Mouse (Mus musculus): ENCODE data around the gene Ckb.
A peak's percentile ranks its signal among the peaks of the same experiment; 100 is the strongest.

Gene Ckb

GRCm38 (mm10) chr12:111691346-111691872, 19.3 kb upstream of the Ckb start:
- DNase-seq = peak; percentile 65

- no peak for DNase-seq
Observed at GRCm38 (mm10) chr12:111689426-111689825, 17.3 kb upstream of the Ckb start.

GRCm38 (mm10) chr12:111688069-111688428, 15.9 kb upstream of the Ckb start:
- DNase-seq = no peak

GRCm38 (mm10) chr12:111687350-111688068, 15.4 kb upstream of the Ckb start:
- DNase-seq = no peak

- no peak for DNase-seq
Observed at GRCm38 (mm10) chr12:111686390-111686789, 14.3 kb upstream of the Ckb start.

DNA sequence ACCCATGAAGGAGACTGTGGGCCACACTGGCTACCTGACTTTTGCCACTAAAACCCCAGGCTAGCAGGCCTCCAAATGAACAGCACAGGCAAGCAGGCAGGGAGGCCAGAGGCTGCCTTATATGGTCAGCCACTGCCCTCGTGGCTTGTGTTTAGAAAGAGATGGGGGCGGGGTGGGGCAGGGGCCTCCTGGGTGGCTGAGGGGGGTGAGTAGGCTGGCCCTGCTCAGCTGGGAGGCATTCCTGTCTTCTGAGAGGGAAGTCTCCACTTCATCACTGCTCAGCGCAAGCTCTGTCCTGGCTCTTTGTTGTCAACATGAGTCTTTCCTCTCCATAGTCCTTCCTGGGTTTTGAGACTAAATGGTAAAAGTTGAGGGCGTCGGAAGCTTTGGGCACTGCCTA, 10.7 kb upstream of the Ckb start:
- DNase-seq = no peak

GRCm38 (mm10) chr12:111682003-111682402, 9.9 kb upstream of the Ckb start:
- no peak for DNase-seq

DNA sequence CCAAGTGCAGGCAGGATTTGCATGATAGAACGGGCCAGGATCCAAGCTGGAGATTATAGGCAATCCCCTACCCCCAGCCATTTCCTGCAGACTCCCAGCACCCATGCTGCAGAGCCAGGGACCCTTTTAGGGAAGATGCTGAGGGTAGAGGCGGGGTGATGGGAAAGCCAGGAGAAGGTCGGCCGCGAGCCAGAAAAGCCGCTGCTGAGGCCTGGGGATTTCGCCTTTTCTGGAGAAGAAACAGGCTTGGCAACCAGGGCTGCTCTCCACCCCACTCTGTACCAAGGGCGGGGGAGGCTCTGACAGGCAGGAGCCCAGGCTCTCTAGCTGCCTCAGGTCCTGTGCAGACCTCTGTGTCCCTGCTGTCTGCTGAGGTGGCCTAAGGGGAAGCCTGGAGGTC, 9.2 kb upstream of the Ckb start:
- DNase-seq = no peak

GRCm38 (mm10) chr12:111680661-111681060, 8.5 kb upstream of the Ckb start:
- no peak for DNase-seq

DNA sequence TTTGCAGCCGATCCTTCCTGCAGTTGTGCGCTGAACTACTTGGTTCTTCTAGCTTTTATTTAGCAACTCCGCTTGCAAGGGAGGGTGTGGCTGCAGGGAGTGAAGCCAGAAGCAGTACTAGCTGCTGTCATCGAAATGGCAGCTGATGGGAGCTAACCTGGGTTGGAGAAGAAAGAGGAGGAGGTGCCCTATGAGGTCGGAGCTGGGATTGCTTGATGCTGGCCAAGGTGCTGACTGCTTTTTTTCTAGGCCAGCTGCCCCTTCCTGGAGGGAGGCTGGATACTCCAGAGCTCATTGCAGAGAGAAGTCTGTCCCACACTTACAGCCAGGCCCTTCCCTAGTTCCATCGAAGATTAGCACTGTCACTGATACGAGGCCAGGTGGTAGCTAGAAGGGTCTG, 6.9 kb upstream of the Ckb start:
- DNase-seq = no peak

- DNase-seq = no peak
Observed at GRCm38 (mm10) chr12:111678670-111678933, 6.5 kb upstream of the Ckb start.

DNA sequence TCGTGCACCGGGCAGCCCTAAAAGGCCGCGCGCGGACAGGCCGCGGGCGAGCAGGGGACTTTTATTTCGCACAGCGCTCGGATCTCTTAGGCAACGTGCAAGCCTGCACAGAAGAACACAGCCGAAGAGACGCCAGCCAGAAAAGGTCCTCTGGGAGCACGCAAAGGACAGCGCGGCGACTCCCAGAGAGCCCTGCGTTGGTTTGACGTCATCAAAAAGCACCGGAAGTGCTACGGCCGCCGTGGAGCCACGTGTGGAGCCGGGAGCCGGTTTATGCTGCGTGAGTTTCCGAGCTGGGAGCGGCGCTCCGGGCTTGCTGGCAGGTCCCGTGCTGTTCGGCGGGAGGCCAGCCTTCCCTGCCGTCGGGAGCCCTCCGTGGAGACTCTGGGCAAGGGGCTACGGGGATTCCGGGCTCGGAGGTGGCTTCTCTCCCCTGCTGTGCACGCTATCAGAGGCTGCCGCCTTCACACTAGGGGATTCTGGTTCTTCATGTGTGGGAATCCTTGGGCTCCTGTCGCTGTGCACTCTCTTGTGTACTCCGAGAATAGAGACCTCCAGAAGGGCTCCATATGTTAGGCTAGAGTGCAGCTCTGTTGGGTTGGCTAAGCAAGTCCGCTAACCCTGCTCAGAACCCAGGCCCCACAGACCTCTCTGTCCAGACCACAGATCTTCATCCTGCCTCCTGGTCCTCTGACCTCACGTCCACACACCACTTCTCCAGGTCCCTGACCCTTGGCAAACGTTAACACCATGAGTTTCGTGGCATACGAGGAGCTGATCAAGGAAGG, 5.9 kb upstream of the Ckb start, which contains the start of gene Trmt61a:
TSS of gene Trmt61a (plus strand) at position 224 of the 788 bp plus-strand sequence.
- peak; percentile 93 for DNase-seq

GRCm38 (mm10) chr12:111677421-111677820, 5.3 kb upstream of the Ckb start:
- no peak for DNase-seq

DNA sequence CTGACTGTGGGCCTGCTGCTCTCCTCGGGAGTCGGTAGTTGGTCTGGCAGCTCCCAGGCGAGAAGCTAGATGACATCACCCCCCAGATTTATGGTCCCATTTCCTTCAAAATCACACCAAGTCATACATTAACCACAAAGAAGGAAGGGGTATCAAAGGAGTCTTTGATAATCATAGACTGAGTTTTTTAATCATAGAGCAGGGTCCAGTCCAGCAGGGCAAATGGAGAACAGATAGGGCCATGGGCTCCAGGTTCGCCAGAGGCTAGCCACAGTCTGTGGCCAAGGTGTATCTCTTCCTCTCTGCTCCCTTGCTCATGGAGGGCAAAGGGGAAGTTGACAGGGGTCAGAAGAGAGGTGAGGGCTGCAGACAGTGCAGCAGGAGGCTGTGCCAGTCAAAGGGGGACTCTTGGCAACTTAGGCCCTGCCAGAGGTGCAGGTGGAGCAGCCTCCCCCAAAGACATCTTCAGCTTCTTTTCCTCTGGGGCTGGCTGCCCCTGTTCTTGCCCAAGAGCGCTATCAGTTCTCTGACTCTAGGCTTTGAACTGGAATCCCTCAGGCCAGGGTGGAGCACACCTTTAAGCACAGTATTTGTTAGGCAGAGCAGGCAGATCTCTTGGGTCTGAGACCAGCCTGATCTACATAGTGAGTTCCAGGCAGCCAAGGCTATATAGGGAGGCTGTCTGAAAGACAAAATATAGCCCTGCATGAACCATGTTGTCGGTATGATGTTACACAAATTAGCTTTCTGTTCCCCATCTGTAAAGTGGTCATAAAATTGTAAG, 3.9 kb upstream of the Ckb start:
- DNase-seq = no peak

- no peak for DNase-seq
Observed at GRCm38 (mm10) chr12:111674850-111675486, 2.8 kb upstream of the Ckb start.

DNA sequence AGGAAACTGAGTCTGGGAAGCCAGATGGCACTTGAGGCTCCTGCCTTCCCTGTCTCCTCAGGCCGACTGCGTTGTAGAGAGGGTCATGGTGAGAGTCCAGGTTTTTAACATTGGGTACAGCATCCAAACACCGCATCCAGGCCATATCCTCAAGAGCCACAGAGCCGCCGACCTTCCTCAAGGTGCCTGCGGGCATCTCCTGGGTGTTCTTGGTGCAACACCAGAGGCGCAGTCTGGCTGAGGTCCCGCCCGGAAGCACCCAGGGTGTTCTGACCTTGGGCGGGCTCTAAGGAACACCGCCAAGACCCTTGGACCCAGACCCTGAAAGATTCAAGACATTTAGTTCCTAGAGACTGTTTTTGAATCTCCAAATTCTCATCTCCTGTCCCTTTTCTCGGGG, 443 bp upstream of the Ckb start:
- no peak for DNase-seq

DNA sequence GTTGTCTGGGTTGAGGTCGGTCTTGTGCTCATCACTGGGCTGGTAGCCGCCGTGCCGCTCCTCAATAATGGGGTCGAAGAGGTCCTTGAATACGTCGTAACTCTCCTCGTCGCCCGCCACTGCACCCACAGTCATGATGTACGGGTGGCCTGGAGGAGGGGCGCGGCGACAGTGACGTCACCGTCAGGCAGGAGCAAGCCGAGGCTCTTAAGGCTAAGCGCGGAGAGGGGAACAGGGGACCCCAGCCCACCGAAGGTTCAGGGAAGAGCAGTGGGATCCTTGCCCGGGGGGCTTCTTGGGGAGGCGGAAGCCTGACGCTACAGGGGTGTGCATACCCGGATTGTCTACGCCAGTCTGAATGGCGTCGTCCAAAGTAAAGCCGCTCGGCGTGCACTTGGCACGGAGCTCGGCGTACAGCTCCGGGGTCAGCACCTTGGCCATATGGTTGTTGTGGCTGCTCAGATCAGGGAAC, 671 bp downstream of the Ckb start:
- peak; percentile 85 for DNase-seq

DNA sequence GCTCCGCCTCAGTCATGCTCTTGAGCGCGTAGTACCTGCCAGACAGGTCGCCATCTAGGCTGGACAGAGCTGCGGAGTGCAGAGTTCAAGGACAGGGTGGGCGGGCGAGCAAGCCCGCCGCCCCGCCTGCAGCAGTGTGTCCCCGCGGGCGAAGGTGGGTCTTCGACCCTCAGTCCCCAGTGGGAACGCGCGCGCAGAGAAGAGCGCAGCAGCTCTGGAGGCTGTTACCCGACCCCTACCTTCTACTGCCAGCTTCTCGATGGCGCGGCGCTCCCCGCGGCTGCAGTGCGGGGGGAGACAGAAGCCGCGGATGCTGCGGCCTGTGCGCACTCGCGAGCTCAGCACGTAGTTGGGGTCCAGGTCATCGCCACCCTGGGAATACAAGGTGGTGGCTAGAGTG, 1.2 kb downstream of the Ckb start:
- DNase-seq = peak; percentile 57

- no peak for DNase-seq
Observed at GRCm38 (mm10) chr12:111670371-111670971, 1.7 kb downstream of the Ckb start.

- no peak for DNase-seq
Observed at GRCm38 (mm10) chr12:111669961-111670360, 2.2 kb downstream of the Ckb start.

GRCm38 (mm10) chr12:111669000-111669788, 2.9 kb downstream of the Ckb start:
- DNase-seq = no peak

DNA sequence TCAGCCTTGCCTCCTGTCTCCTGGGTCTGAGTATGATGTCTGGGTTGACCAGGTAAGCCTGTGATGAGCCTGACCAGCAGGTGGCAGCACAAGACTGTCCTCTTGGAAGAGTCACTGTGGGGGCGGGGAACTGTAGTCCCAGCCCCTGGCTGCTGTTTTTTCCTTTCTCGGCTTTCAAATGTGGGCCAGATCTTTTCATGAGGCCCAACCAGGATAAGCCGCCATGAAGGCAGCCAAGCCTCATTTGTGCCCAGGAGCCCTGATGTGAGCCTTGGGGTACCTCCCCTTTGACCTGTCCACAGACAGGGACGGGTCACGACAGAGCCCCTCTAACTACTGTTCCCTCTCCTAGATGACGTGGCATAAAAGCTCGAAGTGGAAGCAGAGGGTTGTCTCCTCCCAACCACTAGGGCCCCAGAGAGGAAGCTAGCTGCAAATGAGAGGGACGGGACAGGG, 3.7 kb downstream of the Ckb start:
- peak; percentile 100 for DNase-seq

Data from thymus, postnatal 4 days (tissue).